Mouse (Mus musculus): Measurements from ENCODE around the gene Srcap. TPM values are rescaled to one million over a fixed set of nuclear protein-coding genes. Genes with fewer than 3 reads are reported as not detected.
"Not testable (repeated sequence)": the region's sequence is repeated elsewhere in the genome, so short reads cannot be mapped to it uniquely, and the experiment has no call there.

Gene Srcap
- polyA plus RNA-seq, 1 experiment from 2014 or later = 41.5 TPM

- DNase-seq (ENCODE audit: low spot score) = peak; percentile 54
- no peaks in the 10 kb centered on the region for H3K4me1 ChIP-seq (ENCODE audit: control insufficient read depth, insufficient read depth, low read length)
- H3K36me3 ChIP-seq (ENCODE audit: control insufficient read depth, insufficient read depth, low read length) = no peaks in the 10 kb centered on the region
- no peak overlapping the region for H3K4me3 ChIP-seq (ENCODE audit: low read depth, low read length)
- H3K27me3 ChIP-seq (replicated peaks; ENCODE audit: control insufficient read depth, insufficient read depth, low read length) = no peaks in the 10 kb centered on the region
- no peaks in the 10 kb centered on the region for H3K9me3 ChIP-seq (ENCODE audit: control insufficient read depth, low read length)
- no peak overlapping the region for H3K27ac ChIP-seq (replicated peaks; ENCODE audit: low read depth, low read length)
- H3K9ac ChIP-seq (ENCODE audit: low read depth, low read length) = no peak overlapping the region
- peak; percentile 51; the same call in 1 of the 2 replicates for ATAC-seq (ENCODE audit: low read depth)
- 51% methylated on average over 3 of the region's 3 CpGs for WGBS
- H3K4me2 ChIP-seq (ENCODE audit: low read depth, low read length) = no peak overlapping the region
Observed at GRCm38 (mm10) chr7:127498407-127498806, 13.4 kb upstream of the Srcap start.

GRCm38 (mm10) chr7:127508291-127508690 lies 3.5 kb upstream of the Srcap start:
- H3K27me3 ChIP-seq (replicated peaks; ENCODE audit: control insufficient read depth, insufficient read depth, low read length) = no peaks in the 10 kb centered on the region
- no peak overlapping the region for H3K4me2 ChIP-seq (ENCODE audit: low read depth, low read length)
- WGBS = 96% methylated on average over 3 of the region's 3 CpGs
- H3K4me3 ChIP-seq (ENCODE audit: low read depth, low read length) = no peak overlapping the region
- no peak for ATAC-seq (ENCODE audit: low read depth)
- no peaks in the 10 kb centered on the region for H3K36me3 ChIP-seq (ENCODE audit: control insufficient read depth, insufficient read depth, low read length)
- no peak overlapping the region for H3K27ac ChIP-seq (replicated peaks; ENCODE audit: low read depth, low read length)
- peaks cover 3% of the 10 kb centered on the region; the same call in 1 of the 2 replicates for H3K4me1 ChIP-seq (ENCODE audit: control insufficient read depth, insufficient read depth, low read length)
- no peaks in the 10 kb centered on the region for H3K9me3 ChIP-seq (ENCODE audit: control insufficient read depth, low read length)
- no peak overlapping the region for H3K9ac ChIP-seq (ENCODE audit: low read depth, low read length)
- DNase-seq (ENCODE audit: low spot score) = no peak

- H3K9ac ChIP-seq (ENCODE audit: low read depth, low read length); ATAC-seq (ENCODE audit: low read depth); DNase-seq (ENCODE audit: low spot score); H3K4me3 ChIP-seq (ENCODE audit: low read depth, low read length); H3K27me3 ChIP-seq (replicated peaks; ENCODE audit: control insufficient read depth, insufficient read depth, low read length); H3K4me1 ChIP-seq (ENCODE audit: control insufficient read depth, insufficient read depth, low read length); H3K9me3 ChIP-seq (ENCODE audit: control insufficient read depth, low read length); H3K36me3 ChIP-seq (ENCODE audit: control insufficient read depth, insufficient read depth, low read length); H3K4me2 ChIP-seq (ENCODE audit: low read depth, low read length); H3K27ac ChIP-seq (replicated peaks; ENCODE audit: low read depth, low read length): not testable (repeated sequence)
- WGBS = 88% methylated on average over 3 of the region's 4 CpGs
Observed at GRCm38 (mm10) chr7:127509830-127510229, 2.0 kb upstream of the Srcap start.

- H3K9ac ChIP-seq (ENCODE audit: low read depth, low read length) = peak overlapping the region; percentile 91
- DNase-seq (ENCODE audit: low spot score) (peak; percentile 50), ATAC-seq (ENCODE audit: low read depth) (no peak)
- H3K4me2 ChIP-seq (ENCODE audit: low read depth, low read length) = peak overlapping the region; percentile 58
- peak overlapping the region; percentile 96 for H3K27ac ChIP-seq (replicated peaks; ENCODE audit: low read depth, low read length)
- no peaks in the 10 kb centered on the region for H3K27me3 ChIP-seq (replicated peaks; ENCODE audit: control insufficient read depth, insufficient read depth, low read length)
- no peaks in the 10 kb centered on the region for H3K9me3 ChIP-seq (ENCODE audit: control insufficient read depth, low read length)
- H3K4me3 ChIP-seq (ENCODE audit: low read depth, low read length) = peak overlapping the region; percentile 83
- 26% methylated on average over 8 of the region's 8 CpGs for WGBS
- peaks cover 23% of the 10 kb centered on the region for H3K36me3 ChIP-seq (ENCODE audit: control insufficient read depth, insufficient read depth, low read length)
- H3K4me1 ChIP-seq (ENCODE audit: control insufficient read depth, insufficient read depth, low read length) = peaks cover 3% of the 10 kb centered on the region; the same call in 1 of the 2 replicates
Observed at GRCm38 (mm10) chr7:127511241-127511640, 542 bp upstream of the Srcap start.

- H3K9me3 ChIP-seq (ENCODE audit: control insufficient read depth, low read length) = no peaks in the 10 kb centered on the region
- WGBS = 0% methylated on average over 27 of the region's 93 CpGs
Observed at GRCm38 (mm10) chr7:127512231-127513015, 640 bp downstream of the Srcap start.

DNA sequence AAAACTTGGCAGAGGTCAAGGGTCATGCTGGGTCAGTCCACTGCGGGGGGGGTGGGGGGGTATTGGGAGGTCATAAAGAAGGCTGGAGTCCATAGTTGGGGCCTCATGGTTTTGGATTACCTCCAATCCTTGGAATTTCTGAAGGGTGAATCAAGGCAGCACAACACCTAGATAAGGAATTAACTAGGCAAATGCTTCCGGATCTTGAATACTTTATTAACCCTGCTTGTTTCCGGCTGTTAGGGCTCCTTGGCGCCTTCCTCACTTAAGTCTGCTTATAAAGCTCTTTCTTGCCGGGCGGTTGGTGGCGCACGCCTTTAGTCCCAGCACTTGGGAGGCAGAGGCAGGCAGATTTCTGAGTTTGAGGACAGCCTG lies 1.2 kb downstream of the Srcap start:
- Histone ChIP-seq H3K27ac (replicated peaks; ENCODE audit: low read depth, low read length) (peak overlapping the region; percentile 96), H3K27me3 (replicated peaks; ENCODE audit: control insufficient read depth, insufficient read depth, low read length) (no peaks in the 10 kb centered on the region), H3K9me3 (ENCODE audit: control insufficient read depth, low read length) (no peaks in the 10 kb centered on the region), H3K4me2 (ENCODE audit: low read depth, low read length) (peak overlapping the region; percentile 58), H3K4me3 (ENCODE audit: low read depth, low read length) (peak overlapping the region; percentile 83), H3K36me3 (ENCODE audit: control insufficient read depth, insufficient read depth, low read length) (peaks cover 41% of the 10 kb centered on the region), H3K4me1 (ENCODE audit: control insufficient read depth, insufficient read depth, low read length) (peaks cover 3% of the 10 kb centered on the region; the same call in 1 of the 2 replicates), H3K9ac (ENCODE audit: low read depth, low read length) (peak overlapping the region; percentile 91)
- ATAC-seq (ENCODE audit: low read depth) (no peak), DNase-seq (ENCODE audit: low spot score) (no peak)
- 47% methylated on average over 8 of the region's 8 CpGs for WGBS

More at GRCm38 (mm10) chr7:127512231-127513015, 640 bp downstream of the Srcap start:
- peak; percentile 80 for ATAC-seq (ENCODE audit: low read depth)
- Histone ChIP-seq H3K4me3 (ENCODE audit: low read depth, low read length) (peak overlapping the region; percentile 83), H3K9ac (ENCODE audit: low read depth, low read length) (peak overlapping the region; percentile 91), H3K27me3 (replicated peaks; ENCODE audit: control insufficient read depth, insufficient read depth, low read length) (no peaks in the 10 kb centered on the region), H3K27ac (replicated peaks; ENCODE audit: low read depth, low read length) (peak overlapping the region; percentile 96), H3K4me1 (ENCODE audit: control insufficient read depth, insufficient read depth, low read length) (peaks cover 3% of the 10 kb centered on the region; the same call in 1 of the 2 replicates), H3K4me2 (ENCODE audit: low read depth, low read length) (peak overlapping the region; percentile 58), H3K36me3 (ENCODE audit: control insufficient read depth, insufficient read depth, low read length) (peaks cover 35% of the 10 kb centered on the region)
- DNase-seq (ENCODE audit: low spot score) = peak; percentile 95

GRCm38 (mm10) chr7:127513781-127514180 lies 2.0 kb downstream of the Srcap start:
- H3K4me2 ChIP-seq (ENCODE audit: low read depth, low read length) = peak overlapping the region; percentile 58
- H3K9ac ChIP-seq (ENCODE audit: low read depth, low read length) = no peak overlapping the region
- ATAC-seq (ENCODE audit: low read depth) (no peak), DNase-seq (ENCODE audit: low spot score) (no peak)
- no peaks in the 10 kb centered on the region for H3K9me3 ChIP-seq (ENCODE audit: control insufficient read depth, low read length)
- 73% methylated on average over 3 of the region's 3 CpGs for WGBS
- peaks cover 3% of the 10 kb centered on the region; the same call in 1 of the 2 replicates for H3K4me1 ChIP-seq (ENCODE audit: control insufficient read depth, insufficient read depth, low read length)
- peak overlapping the region; percentile 83 for H3K4me3 ChIP-seq (ENCODE audit: low read depth, low read length)
- H3K27me3 ChIP-seq (replicated peaks; ENCODE audit: control insufficient read depth, insufficient read depth, low read length) = no peaks in the 10 kb centered on the region
- peaks cover 48% of the 10 kb centered on the region for H3K36me3 ChIP-seq (ENCODE audit: control insufficient read depth, insufficient read depth, low read length)
- H3K27ac ChIP-seq (replicated peaks; ENCODE audit: low read depth, low read length) = no peak overlapping the region

DNA sequence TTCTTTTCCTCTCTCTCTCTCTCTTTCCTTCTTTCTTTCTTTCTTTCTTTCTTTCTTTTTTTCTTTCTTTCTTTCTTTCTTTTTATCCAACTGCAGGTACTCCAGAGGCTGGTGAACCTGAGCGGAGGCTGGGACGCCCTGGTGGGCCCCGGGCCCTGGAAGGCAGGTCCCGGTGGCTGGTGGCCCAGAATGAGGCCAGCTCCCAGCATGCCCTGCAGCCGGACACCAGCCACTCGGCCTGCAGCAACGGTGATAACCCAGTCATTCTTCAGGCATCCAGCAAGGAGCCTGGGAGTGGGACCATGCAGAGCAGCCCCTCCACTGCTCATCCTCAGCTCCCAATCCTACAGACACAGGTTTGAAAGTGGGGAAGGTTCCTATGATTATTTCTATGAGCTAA lies 4.1 kb downstream of the Srcap start:
- Histone ChIP-seq H3K4me1 (ENCODE audit: control insufficient read depth, insufficient read depth, low read length) (peaks cover 3% of the 10 kb centered on the region; the same call in 1 of the 2 replicates), H3K9ac (ENCODE audit: low read depth, low read length) (no peak overlapping the region), H3K4me2 (ENCODE audit: low read depth, low read length) (no peak overlapping the region), H3K27me3 (replicated peaks; ENCODE audit: control insufficient read depth, insufficient read depth, low read length) (no peaks in the 10 kb centered on the region), H3K27ac (replicated peaks; ENCODE audit: low read depth, low read length) (no peak overlapping the region), H3K9me3 (ENCODE audit: control insufficient read depth, low read length) (no peaks in the 10 kb centered on the region), H3K4me3 (ENCODE audit: low read depth, low read length) (no peak overlapping the region), H3K36me3 (ENCODE audit: control insufficient read depth, insufficient read depth, low read length) (peaks cover 65% of the 10 kb centered on the region)
- ATAC-seq (ENCODE audit: low read depth) (no peak), DNase-seq (ENCODE audit: low spot score) (no peak)
- 91% methylated on average over 7 of the region's 7 CpGs for WGBS

Measured in embryonic facial prominence, embryonic 14.5 days (tissue).